Mouse (Mus musculus): ENCODE measurements around the gene Zbbx.

Gene Zbbx

DNA sequence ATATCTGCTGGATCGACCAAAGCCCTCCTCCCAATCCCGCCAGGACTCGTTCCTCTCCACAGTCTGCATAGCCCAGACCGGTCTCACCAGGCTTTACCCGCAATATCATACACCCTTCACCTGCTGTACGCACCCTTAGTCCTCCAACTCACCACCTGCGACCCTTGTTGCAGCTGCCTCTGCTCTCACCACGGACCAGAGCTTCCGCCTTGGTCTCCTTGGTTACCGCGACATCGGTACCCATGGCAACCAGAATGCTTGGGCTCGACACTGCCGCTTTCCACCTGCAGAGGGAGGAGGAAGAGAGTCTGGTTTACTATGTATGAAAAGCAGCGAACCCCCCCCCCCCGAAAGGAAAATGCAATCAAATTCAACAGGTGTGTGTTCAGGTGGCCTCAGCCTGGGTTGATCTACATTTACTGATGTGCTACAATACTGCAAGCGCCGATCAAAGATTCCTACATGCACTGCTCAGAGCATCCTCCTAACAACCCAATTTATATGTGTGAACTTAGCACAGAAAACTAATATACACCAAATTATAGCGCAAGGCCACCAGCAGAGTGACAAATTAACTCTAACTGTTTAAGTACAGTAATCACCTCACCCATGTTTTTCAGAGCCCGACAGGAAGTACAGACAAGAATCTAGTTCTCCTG is at the start of gene Zbbx:
Gene Zbbx, minus strand, starts transcription at position 197 of the 659 bp plus-strand sequence.
- peak; percentile 7 for DNase-seq

DNA sequence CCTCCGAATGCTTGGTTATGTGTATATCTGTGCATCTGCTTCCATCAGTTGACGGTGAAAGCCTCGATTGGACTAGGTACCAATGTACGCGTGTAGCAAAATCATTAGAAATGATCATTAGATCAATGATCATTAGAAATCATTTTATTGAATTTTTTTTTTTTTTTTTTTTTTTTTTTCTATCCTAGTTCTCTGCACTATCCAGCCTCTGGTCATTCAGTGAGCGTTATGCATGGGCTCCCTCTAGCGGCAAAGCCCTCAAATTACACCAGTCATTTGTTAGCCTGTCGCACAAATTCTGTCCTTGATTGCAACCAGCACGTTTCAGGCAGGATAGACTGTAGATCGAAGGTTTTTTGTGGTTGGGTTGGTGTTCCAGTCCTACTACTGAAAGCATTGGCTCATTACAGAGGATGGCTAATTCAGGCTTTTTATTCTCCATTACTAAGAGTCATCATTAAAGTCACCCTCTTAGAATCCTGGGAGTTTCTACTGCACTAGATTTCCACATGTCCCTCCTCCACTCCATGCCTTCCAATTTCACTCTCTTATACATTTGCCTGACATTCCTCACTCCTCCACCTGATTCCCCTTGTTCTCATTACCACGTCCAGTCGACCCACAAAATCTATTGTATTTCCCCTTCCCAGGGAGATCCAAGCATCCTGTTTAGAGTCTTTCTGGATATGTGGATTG is 38.1 kb upstream of the Zbbx start:
- peak; percentile 34 for DNase-seq

DNA sequence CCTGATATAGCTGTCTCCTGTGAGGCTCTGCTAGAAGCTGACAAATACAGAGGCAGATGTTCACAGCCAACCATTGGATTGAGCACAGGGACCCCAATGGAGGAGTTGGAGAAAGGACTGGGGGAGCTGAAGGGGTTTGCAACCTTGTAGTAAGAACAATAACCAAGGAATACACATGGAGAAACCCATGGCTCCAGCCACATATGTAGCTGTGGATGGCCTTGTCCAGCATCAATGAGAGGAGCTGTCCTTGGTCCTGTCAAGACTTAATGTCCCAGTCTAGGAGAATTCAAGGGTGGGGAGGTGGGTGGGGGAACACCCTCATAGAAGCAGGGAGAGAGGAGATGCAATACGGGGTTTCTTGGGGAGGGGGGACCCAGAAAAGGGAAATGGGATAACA is 17.8 kb upstream of the Zbbx start:
- DNase-seq = no peak

DNA sequence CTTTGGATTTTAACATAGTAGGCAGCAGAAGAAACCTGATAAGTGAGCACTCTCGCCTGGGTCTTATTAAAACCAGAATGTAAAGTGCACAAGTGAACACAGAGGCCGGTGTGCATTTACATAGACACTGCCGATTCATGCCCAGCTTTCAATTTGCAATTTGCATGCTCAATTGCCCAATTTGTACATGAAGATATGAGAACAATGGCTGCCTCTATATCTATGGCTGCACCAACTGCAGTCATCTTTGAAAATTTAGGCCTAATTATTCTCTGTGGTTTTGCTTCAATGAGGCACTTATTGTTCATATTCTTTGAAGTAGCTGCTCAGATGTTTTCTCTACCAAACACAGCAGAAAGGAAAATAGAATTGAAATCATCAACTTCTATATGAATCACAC is 23.0 kb downstream of the Zbbx start:
- DNase-seq = no peak

DNA sequence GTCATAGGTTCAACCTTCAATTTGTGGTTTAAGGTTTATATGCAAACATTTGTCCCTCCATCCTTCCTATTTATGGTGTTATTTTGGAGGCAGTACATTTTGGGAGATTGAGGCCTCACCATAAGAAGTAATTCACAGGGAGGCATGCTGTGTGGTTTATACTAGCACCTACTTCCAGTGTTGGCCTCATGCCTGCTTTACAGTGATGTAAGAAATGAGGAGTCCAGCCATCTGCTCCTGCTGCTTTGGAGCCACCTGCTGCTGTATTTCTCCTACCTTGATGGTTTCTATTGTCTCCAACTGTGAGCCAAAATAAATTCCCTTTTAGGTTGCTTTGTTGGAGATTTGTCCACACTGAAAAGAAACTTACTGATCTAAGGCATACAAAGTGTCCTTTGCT is 60.0 kb downstream of the Zbbx start:
- no peak for DNase-seq

DNA sequence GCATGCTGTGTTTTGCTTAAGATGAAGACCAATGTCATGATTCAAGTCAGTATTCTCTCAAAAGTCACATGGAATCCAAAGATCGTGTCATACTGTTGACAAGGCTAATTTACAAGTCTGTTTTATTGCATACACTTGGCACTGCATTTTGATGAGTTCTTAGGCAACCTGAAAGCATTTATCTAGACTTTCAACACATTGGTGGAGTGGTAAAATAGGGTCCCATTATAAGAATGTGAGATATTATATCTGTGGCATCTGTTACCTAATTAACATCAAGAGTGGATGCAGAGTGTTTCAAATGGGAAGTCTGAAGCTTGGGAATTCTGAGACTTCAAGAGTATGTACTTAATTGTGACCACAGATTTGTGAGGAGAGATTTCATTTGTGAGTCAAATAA is 79.1 kb downstream of the Zbbx start:
- DNase-seq = no peak

DNA sequence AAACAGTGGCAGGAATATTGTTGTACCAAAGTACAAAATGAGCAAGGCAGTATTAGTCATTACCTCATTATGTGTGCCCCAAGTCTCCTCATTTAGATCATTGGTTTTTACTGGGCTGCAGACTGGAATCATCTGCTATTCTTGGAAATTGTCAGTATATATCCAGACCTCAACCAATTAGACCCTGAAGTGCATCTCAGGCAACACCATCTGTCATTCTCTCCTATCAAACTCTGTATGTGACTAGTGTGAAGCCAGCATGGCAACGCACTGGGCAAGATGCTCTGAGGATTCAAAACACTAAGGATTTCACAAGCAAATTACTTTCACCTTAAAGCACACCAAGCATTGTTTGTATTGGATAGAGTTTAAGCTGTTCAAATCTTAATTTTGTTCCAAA is 85.9 kb downstream of the Zbbx start:
- no peak for DNase-seq

DNA sequence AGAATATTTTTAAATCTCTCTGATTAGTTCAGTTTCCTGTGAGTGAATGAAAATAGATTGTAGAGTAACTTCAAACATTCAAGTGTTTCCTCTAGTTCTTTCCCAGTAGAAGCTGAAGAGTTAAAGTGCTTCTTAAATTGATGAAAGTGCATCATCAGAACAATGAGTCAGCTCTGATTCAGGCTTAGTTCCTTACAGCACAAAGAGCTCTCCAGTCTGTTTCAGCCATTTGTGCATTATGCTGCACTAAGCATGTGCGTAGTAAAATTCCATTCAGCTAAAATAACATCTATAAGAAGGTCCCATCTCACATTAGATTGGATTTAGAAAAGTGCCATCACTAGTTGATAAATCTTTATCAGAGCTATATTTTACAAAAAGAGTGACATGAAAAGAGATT is 155.1 kb downstream of the Zbbx start:
- no peak for DNase-seq

Measured in kidney, postnatal 14 days (tissue).